Comparison of ENCODE assay signal across 19 mouse cellular contexts in the genomic region with DNA sequence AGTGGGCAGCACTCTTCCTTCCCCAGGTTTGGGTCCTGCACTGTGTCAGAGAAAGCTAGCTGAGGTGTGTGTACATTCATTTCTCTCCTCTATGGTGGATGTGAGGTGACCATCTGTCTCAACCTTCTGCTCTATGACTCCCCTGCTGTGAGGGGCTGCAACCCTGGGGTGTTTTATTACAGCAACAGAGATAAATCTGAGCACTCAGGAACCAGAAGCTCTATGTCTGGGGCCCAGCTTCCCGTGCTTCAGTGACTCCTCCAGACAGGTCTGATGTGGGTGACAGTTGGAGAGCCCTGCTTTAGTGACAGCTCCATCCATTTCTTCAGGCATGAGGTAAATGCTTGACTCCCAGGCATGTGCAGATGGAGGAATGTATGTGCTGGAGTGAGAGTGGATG. TPM values are rescaled to one million over a fixed set of nuclear protein-coding genes. Genes with fewer than 3 reads are reported as not detected.
DNase-seq lines count a peak whose midpoint lies in the region; ATAC-seq lines count a peak whose summit lies in the region.
"Had no signal": no experiment of that assay in that cellular context is flagged by ENCODE, and none has a peak within 500 bp of the region (broad histone marks: within the 10 kb centered on the region; RNA-seq: fewer than 3 reads in every experiment).

No protein-coding gene starts in this region.

- ATAC-seq in activated CD4-positive, CD25-positive, alpha-beta regulatory T cell, adult 4 months = no peak
- ATAC-seq: intestine, embryonic 16.5 days; liver, embryonic 12.5 days; liver, postnatal 0 days; midbrain, embryonic 13.5 days; Patski had no signal

- intact Hi-C loops in heart, postnatal 36 days (cut with DNase I) = no loop called here

- DNase-seq in heart, adult 11 months = peak; percentile 72
- DNase-seq in heart, adult 9 months (ENCODE audit: low spot score in 2 of 2) = no peak
- peak; percentile 85 for DNase-seq in cerebellum, adult 11-12 months
- peak; percentile 86 for DNase-seq in cerebellum, adult 9-11 months
- DNase-seq in mesoderm, embryonic 11.5 days (ENCODE audit: low read depth, low spot score) = peak; percentile 18
- DNase-seq in heart, postnatal 36 days = no peak
- DNase-seq: adrenal gland, postnatal 25 days; kidney, postnatal 36 days; liver, postnatal 0 days; lung, postnatal 4 days; right cerebral cortex, postnatal 4 days; thymus, adult 18-20 months; thymus, postnatal 36 days had no signal

RNA-seq across cellular contexts. Expression of a gene that starts 12.4 kb away (rescaled TPM):
- total RNA-seq in heart, postnatal 36 days (2021) = under 1 TPM; 0.11 TPM
- under 1 TPM in 1 of 2 experiments, not detected in 1; 0.19 TPM for polyA plus RNA-seq in activated CD4-positive, CD25-positive, alpha-beta regulatory T cell, adult 4 months (2017; shearing (Covaris generic))
- total RNA-seq: MEL had no signal
- polyA plus RNA-seq: liver, embryonic 12.5 days; liver, postnatal 0 days had no signal

Comparison
In these comparisons a context has a peak if more than half of its experiments do, and no peak if none do; other contexts are left out.
1. DNase-seq: peak in heart, adult 11 months (single experiment), cerebellum, adult 11-12 months (single experiment), cerebellum, adult 9-11 months (single experiment) and mesoderm, embryonic 11.5 days (single experiment); none in heart, adult 9 months (0 of 2) and heart, postnatal 36 days (0 of 2).